Mouse (Mus musculus): ENCODE data around the gene Hdgfl2.

GRCm38 (mm10) chr17:56119981-56120880 is 40.8 kb downstream of the Hdgfl2 start:
- no peak for TF ChIP-seq GATA1 (IDR thresholded peaks at IDR 0.05; ENCODE audit: borderline replicate concordance, low read length)
- TF ChIP-seq FLI1 (IDR thresholded peaks at IDR 0.05; ENCODE audit: low read length), result no peak
